Mouse (Mus musculus) forebrain, postnatal 0 days (tissue): ENCODE measurements around the gene Supt4a. TPM values are rescaled to one million over a fixed set of nuclear protein-coding genes. Genes with fewer than 3 reads are reported as not detected.

Experiments used
- ATAC-seq: fragments of 200-750 bp; cut with Nextera tagmentation; 2 replicates; pipeline ENCODE4 v1.8.0; 2017; ENCODE audit warnings: mild to moderate bottlenecking, moderate library complexity
- DNase-seq: peaks from one replicate; pipeline ENCODE4 v3.0.0-alpha.2; 2015
- H3K27ac ChIP-seq: fragments of 300-500 bp; sonication (generic); 2 replicates; pipeline ENCODE4 v1.5.1; 2014; ENCODE audit warnings: low read depth, mild to moderate bottlenecking, antibody characterized with exemption, low read length, moderate library complexity, mixed read lengths
- H3K27me3 ChIP-seq: fragments of 300-500 bp; sonication (generic); 2 replicates; pipeline ENCODE4 v1.6.1; 2014; ENCODE audit warnings: mild to moderate bottlenecking, low read length, mixed read lengths; ENCODE audit not compliant: insufficient read depth
- H3K36me3 ChIP-seq: fragments of 300-500 bp; sonication (generic); 2 replicates; pipeline ENCODE4 v1.6.1; 2014; ENCODE audit warnings: mild to moderate bottlenecking, moderate library complexity; ENCODE audit not compliant: insufficient read depth
- H3K4me1 ChIP-seq: fragments of 300-500 bp; sonication (generic); 2 replicates; pipeline ENCODE4 v1.6.1; 2014; ENCODE audit warnings: antibody characterized with exemption; ENCODE audit not compliant: insufficient read depth
- H3K4me2 ChIP-seq: fragments of 300-500 bp; sonication (generic); 2 replicates; pipeline ENCODE4 v1.6.1; 2014; ENCODE audit warnings: low read depth, mild to moderate bottlenecking, moderate library complexity
- H3K4me3 ChIP-seq: fragments of 300-500 bp; sonication (generic); 2 replicates; pipeline ENCODE4 v1.5.1; 2014; ENCODE audit warnings: low read depth, low read length, mixed read lengths
- H3K9ac ChIP-seq: fragments of 300-500 bp; sonication (generic); 2 replicates; pipeline ENCODE4 v1.6.1; 2014; ENCODE audit warnings: mild to moderate bottlenecking
- H3K9me3 ChIP-seq: fragments of 300-500 bp; sonication (generic); 2 replicates; pipeline ENCODE4 v1.6.1; 2016; ENCODE audit warnings: low read length
- CTCF ChIP-seq: sonication (generic); IDR thresholded peaks from 2 replicates; pipeline ENCODE4 v1.5.1; 2016; ENCODE audit warnings: antibody characterized with exemption, control low read depth, low read depth
- WGBS: fragments of 180-500 bp; shearing (Covaris S2); extraction: QIAGEN DNeasy Blood & Tissue Kit; methylation state at CpG from one replicate; pipeline ENCODE4 v1.1.7; 2014; 5-methylcytosine and 5-hydroxymethylcytosine counted together
- microRNA counts: library from miRNA; unstranded; fragments of <30 nt; microRNA quantifications from one replicate; lab custom pipeline; 2015
- microRNA-seq, 2 experiments: library from miRNA; unstranded; fragments of <30 nt; microRNA quantifications; one replicate each; pipeline ENCODE4; 2016
- polyA plus RNA-seq: library from polyadenylated mRNA; unstranded; fragments of >200 nt; fragmentation: Nextera tagmentation; extraction: Ambion mirVana; gene quantifications from 2 replicates; pipeline ENCODE4 v1.2.1, GENCODE M21; 2015
- total RNA-seq: library from RNA; depleted of rRNA; stranded (reverse); fragments of >200 nt; gene quantifications from 2 replicates; pipeline ENCODE4 v1.2.3, GENCODE M21; 2014; rRNA removed

The Supt4a gene
- total and polyA plus RNA-seq, 2 experiments from 2014 or later: 64.9 to 141 TPM

- WGBS: 85% methylated on average over 8 of the region's 8 CpGs
- peaks cover 43% of the 10 kb centered on the region for H3K36me3 ChIP-seq
- no peak overlapping the region for H3K27ac ChIP-seq
Measured at GRCm38 (mm10) chr11:87780130-87780529, 42.8 kb downstream of the Supt4a start.

GRCm38 (mm10) chr11:87790088-87790487, 52.7 kb downstream of the Supt4a start:
- ATAC-seq (no peak), DNase-seq (no peak)
- H3K27me3 ChIP-seq: no peaks in the 10 kb centered on the region
- no peaks in the 10 kb centered on the region for H3K9me3 ChIP-seq
- H3K4me1 ChIP-seq: no peaks in the 10 kb centered on the region
- peaks cover 8% of the 10 kb centered on the region for H3K36me3 ChIP-seq
- H3K27ac ChIP-seq: no peak overlapping the region
- 91% methylated on average over 6 of the region's 6 CpGs for WGBS
- H3K4me2 ChIP-seq: no peak overlapping the region
- TF ChIP-seq CTCF: no peak
- H3K4me3 ChIP-seq: no peak overlapping the region
- H3K9ac ChIP-seq: no peak overlapping the region

More at GRCm38 (mm10) chr11:87780130-87780529, 42.8 kb downstream of the Supt4a start:
- no peaks in the 10 kb centered on the region for H3K9me3 ChIP-seq
- H3K4me2 ChIP-seq: no peak overlapping the region
- no peaks in the 10 kb centered on the region for H3K4me1 ChIP-seq
- DNase-seq (no peak), ATAC-seq (no peak)
- no peak overlapping the region for H3K4me3 ChIP-seq
- no peak for TF ChIP-seq CTCF
- no peaks in the 10 kb centered on the region for H3K27me3 ChIP-seq
- H3K9ac ChIP-seq: no peak overlapping the region

MicroRNA genes within 50 kb of the gene (microRNA counts, 519-probe panel; counts per million panel counts)
- microRNA mmu-miR-142-3p (lab: Ali Mortazavi, UCI) (not detected), microRNA mmu-miR-142-5p (lab: Ali Mortazavi, UCI) (1,211 counts per million, percentile 8 among the panel's probes with 10 or more counts)

Small RNA genes within 50 kb of the gene (microRNA-seq; reads per million reads assigned to microRNA genes)
- gene Mir142 (0 reads per million in 2 experiments), gene Mir142b (0 reads per million in 2 experiments)

Other genes starting within 250 kb of the Supt4a start
- gene Gm11492, start 170.9 kb upstream of the Supt4a start, total RNA-seq: not detected in 2 replicates
- gene Gm11492, start 170.9 kb upstream of the Supt4a start, polyA plus RNA-seq: not detected in 2 replicates
- gene Sept4, start 168.6 kb upstream of the Supt4a start, total RNA-seq: 19.9 and 22.5 TPM in 2 replicates
- 33.5 and 34.2 TPM in 2 replicates for gene Sept4, start 168.6 kb upstream of the Supt4a start, polyA plus RNA-seq
- gene Mtmr4, start 145.4 kb upstream of the Supt4a start, total RNA-seq: 85.6 and 86.3 TPM in 2 replicates
- 28.7 and 32.7 TPM in 2 replicates for gene Mtmr4, start 145.4 kb upstream of the Supt4a start, polyA plus RNA-seq
- gene Hsf5, start 120.4 kb upstream of the Supt4a start, total RNA-seq: 0.23 and 0.48 TPM in 2 replicates
- 0.08 and 0.16 TPM in 2 replicates for gene Hsf5, start 120.4 kb upstream of the Supt4a start, polyA plus RNA-seq
- 1.0 and 1.8 TPM in 2 replicates for gene Rnf43, start 74.8 kb upstream of the Supt4a start, total RNA-seq
- 0.79 and 0.84 TPM in 2 replicates for gene Rnf43, start 74.8 kb upstream of the Supt4a start, polyA plus RNA-seq
- gene Tspoap1, start 23.0 kb downstream of the Supt4a start, total RNA-seq: 119 and 199 TPM in 2 replicates
- gene Tspoap1, start 23.0 kb downstream of the Supt4a start, polyA plus RNA-seq: 10.5 and 20.1 TPM in 2 replicates
- 0.33 and 0.46 TPM in 2 replicates for gene Mpo, start 56.0 kb downstream of the Supt4a start, total RNA-seq
- gene Mpo, start 56.0 kb downstream of the Supt4a start, polyA plus RNA-seq: 0.21 TPM in 1 of 2 replicates, not detected in the other
- 0.46 and 1.1 TPM in 2 replicates for gene Lpo, start 90.7 kb downstream of the Supt4a start, total RNA-seq
- 0.62 and 1.3 TPM in 2 replicates for gene Lpo, start 90.7 kb downstream of the Supt4a start, polyA plus RNA-seq
- 6.8 and 11.1 TPM in 2 replicates for gene Mks1, start 115.7 kb downstream of the Supt4a start, total RNA-seq
- gene Mks1, start 115.7 kb downstream of the Supt4a start, polyA plus RNA-seq: 6.1 and 8.8 TPM in 2 replicates
- 0.15 and 0.90 TPM in 2 replicates for gene Epx, start 138.0 kb downstream of the Supt4a start, total RNA-seq
- 0.38 and 0.79 TPM in 2 replicates for gene Epx, start 138.0 kb downstream of the Supt4a start, polyA plus RNA-seq
- not detected in 2 replicates for gene Olfr462, start 154.7 kb downstream of the Supt4a start, total RNA-seq
- not detected in 2 replicates for gene Olfr462, start 154.7 kb downstream of the Supt4a start, polyA plus RNA-seq
- not detected in 2 replicates for gene Olfr463, start 159.8 kb downstream of the Supt4a start, total RNA-seq
- gene Olfr463, start 159.8 kb downstream of the Supt4a start, polyA plus RNA-seq: not detected in 2 replicates
- gene Olfr464, start 183.4 kb downstream of the Supt4a start, total RNA-seq: not detected in 2 replicates
- 0.07 TPM in 1 of 2 replicates, not detected in the other for gene Olfr464, start 183.4 kb downstream of the Supt4a start, polyA plus RNA-seq
- gene Dynll2, start 250.0 kb downstream of the Supt4a start, total RNA-seq: 36.5 and 54.9 TPM in 2 replicates
- gene Dynll2, start 250.0 kb downstream of the Supt4a start, polyA plus RNA-seq: 41.7 and 49.8 TPM in 2 replicates